Mouse (Mus musculus) neural tube, embryonic 12.5 days (tissue): Measurements from ENCODE around the gene Rarb. TPM values are rescaled to one million over a fixed set of nuclear protein-coding genes. Genes with fewer than 3 reads are reported as not detected.

Experiments
- ATAC-seq: fragments of 200-750 bp; cut with Nextera tagmentation; 2 replicates; pipeline ENCODE4 v1.8.0; 2017; ENCODE audit warnings: low read depth, mild to moderate bottlenecking, moderate TSS enrichment, moderate library complexity; ENCODE audit not compliant: low FRiP score
- H3K27ac ChIP-seq: fragments of 300-500 bp; sonication (generic); 2 replicates; pipeline ENCODE4 v1.5.1; 2016
- H3K27me3 ChIP-seq: fragments of 300-500 bp; sonication (generic); replicated peaks from 2 replicates; pipeline ENCODE4 v1.6.1; 2016; ENCODE audit warnings: mild to moderate bottlenecking
- H3K36me3 ChIP-seq: fragments of 300-500 bp; sonication (generic); 2 replicates; pipeline ENCODE4 v1.6.1; 2016; ENCODE audit warnings: mild to moderate bottlenecking
- H3K4me1 ChIP-seq: fragments of 300-500 bp; sonication (generic); 2 replicates; pipeline ENCODE4 v1.6.1; 2016
- H3K4me2 ChIP-seq: fragments of 300-500 bp; sonication (generic); replicated peaks from 2 replicates; pipeline ENCODE4 v1.6.1; 2016; ENCODE audit warnings: mild to moderate bottlenecking
- H3K4me3 ChIP-seq: fragments of 300-500 bp; sonication (generic); 2 replicates; pipeline ENCODE4 v1.5.1; 2016
- H3K9ac ChIP-seq: fragments of 300-500 bp; sonication (generic); 2 replicates; pipeline ENCODE4 v1.6.1; 2016; ENCODE audit warnings: mild to moderate bottlenecking
- H3K9me3 ChIP-seq: fragments of 300-500 bp; sonication (generic); 2 replicates; pipeline ENCODE4 v1.6.1; 2016; ENCODE audit warnings: mild to moderate bottlenecking
- WGBS: fragments of 180-500 bp; shearing (Covaris S2); methylation state at CpG from one replicate; pipeline ENCODE4 v1.1.7; 2016; 5-methylcytosine and 5-hydroxymethylcytosine counted together
- polyA plus RNA-seq: library from polyadenylated mRNA; unstranded; fragments of >200 nt; fragmentation: Nextera tagmentation; extraction: Ambion mirVana; gene quantifications from 2 replicates; pipeline ENCODE4 v1.2.1, GENCODE M21; 2016

Rarb gene
- 47.5 and 52.1 TPM in 2 replicates for polyA plus RNA-seq

DNA sequence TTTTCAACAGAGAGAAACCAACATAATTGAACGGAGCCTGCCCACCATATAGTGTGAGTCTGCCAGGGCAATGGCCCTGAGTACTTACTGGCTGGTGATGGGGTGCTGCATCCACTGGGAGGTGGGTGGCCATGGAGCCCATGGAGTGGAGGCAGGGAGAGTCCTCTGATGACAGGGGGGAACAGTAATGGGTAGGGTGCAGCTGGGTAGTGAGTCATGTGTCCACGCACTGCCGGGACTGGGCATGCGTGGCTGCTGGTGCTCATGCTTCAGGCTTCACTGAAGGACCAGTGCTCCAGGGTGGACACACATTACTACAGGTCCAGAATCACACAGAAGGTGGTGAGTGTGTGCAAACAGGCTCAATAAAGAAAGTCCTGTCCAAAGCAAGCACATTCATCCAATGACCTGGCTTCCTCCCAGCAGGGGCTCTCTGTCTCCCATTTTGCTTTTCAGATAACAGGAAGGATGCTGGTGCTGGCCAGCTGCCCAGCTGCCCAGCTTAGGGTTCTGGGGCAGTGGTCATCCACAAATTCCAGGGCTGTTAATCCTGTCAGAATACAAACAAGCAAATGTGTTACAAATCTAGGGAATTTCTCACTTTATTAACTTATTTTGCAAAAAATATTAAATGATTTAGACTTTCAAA, at the start of gene Rarb:
TSS of gene Rarb (minus strand) at position 555 of the 649 bp plus-strand sequence.
- Histone ChIP-seq H3K4me2 (no peak within 1 kb of the TSS), H3K9ac (no peak within 1 kb of the TSS), H3K9me3 (no peaks in the 10 kb centered on the region), H3K36me3 (no peaks in the 10 kb centered on the region), H3K4me1 (peaks cover 7% of the 10 kb centered on the region; the same call in 1 of the 2 replicates), H3K4me3 (no peak within 1 kb of the TSS), H3K27me3 (no peaks in the 10 kb centered on the region), H3K27ac (no peak within 1 kb of the TSS)
- ATAC-seq: no peak
- WGBS: 94% methylated on average over 4 of the region's 4 CpGs

DNA sequence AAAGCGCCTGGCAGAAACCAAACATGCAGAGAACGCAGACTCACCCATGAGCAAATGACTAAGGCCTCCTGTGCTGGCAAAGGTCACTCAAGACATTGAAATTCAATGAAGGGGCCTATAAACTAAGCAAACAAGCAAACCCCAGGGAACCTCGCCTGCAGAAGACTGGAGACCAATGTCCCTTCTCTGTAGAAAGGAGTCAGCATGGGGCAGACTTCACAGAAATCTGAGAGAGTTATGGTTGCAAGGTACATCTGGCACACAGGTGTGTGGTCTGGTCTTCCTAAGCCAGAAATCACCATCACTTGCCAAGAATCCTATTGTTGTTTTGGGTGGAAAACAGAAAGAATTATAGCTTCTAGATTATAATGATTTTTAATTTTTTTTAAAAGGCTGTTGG, 23.1 kb upstream of the Rarb start:
- Histone ChIP-seq H3K9me3 (no peaks in the 10 kb centered on the region), H3K36me3 (no peaks in the 10 kb centered on the region), H3K9ac (no peak overlapping the region)

DNA sequence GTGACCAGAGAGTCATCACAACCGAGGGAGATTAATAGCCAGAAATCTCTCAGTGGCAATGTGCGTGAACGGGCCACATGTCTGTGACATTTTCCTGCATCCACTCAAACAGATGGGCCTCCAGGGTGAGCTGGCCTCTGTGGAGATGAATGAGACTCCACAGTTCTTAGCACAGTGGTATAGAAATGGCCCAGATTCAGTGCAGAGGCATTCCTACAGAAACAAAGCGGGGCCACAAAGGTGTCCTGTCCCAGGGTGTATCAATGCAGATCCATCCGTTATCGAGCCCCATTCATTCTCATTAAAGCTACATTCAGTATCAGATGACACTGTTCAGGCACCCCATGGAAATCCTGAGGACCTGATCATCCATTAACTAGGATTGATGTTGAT, 22.6 kb upstream of the Rarb start:
- Histone ChIP-seq H3K9ac (no peak overlapping the region), H3K4me2 (peak overlapping the region; percentile 12; the same call in 1 of the 2 replicates), H3K36me3 (no peaks in the 10 kb centered on the region), H3K27me3 (no peaks in the 10 kb centered on the region), H3K4me1 (peaks cover 10% of the 10 kb centered on the region), H3K9me3 (no peaks in the 10 kb centered on the region), H3K27ac (0 out of 2 replicates have a peak overlapping the region, but pooled peaks have one; percentile 26), H3K4me3 (no peak overlapping the region)
- ATAC-seq: peak; percentile 79
- 12% methylated on average over 6 of the region's 6 CpGs for whole genome bisulfite sequencing

More for the DNA sequence above, 23.1 kb upstream of the Rarb start:
- Histone ChIP-seq H3K4me1 (peaks cover 10% of the 10 kb centered on the region), H3K27me3 (no peaks in the 10 kb centered on the region), H3K4me2 (peak overlapping the region; percentile 12; the same call in 1 of the 2 replicates), H3K27ac (no peak overlapping the region), H3K4me3 (no peak overlapping the region)
- 16% methylated on average over 3 of the region's 3 CpGs for WGBS
- no peak; the same call in none of the 2 replicates for ATAC-seq

DNA sequence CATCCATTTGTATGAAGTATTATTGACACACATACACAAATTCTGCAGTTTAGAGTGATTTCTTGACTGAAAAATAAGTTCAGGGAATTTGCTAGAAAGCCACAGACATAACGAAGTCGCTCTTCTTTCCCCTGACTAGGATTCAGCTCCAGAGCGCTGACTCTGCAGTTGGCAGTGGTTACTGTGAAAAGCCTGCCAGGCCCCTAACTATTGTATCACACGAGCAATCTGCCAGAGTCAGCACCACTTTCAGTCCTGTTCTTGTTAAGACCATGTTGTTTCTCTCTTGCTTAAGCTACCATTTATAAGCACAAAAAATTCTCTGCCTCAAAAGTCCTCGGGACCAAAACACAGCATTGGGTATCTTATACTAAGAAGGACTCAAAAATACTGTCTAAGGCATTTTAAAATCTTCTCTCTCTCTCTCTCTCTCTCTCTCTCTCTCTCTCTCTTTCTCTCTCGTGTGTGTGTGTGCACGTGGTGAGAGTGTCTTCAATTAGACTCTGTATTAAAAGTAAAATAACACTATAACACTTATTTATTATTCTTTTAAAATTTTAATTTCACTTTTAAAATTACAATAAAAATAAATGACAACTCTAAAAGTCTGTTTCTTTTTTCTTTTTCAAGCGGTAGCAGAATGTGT, 22.1 kb upstream of the Rarb start:
- H3K27me3 ChIP-seq: no peaks in the 10 kb centered on the region
- H3K9ac ChIP-seq: no peak overlapping the region
- H3K9me3 ChIP-seq: no peaks in the 10 kb centered on the region
- no peaks in the 10 kb centered on the region for H3K36me3 ChIP-seq
- ATAC-seq: peak; percentile 59
- peak overlapping the region; percentile 12; the same call in 1 of the 2 replicates for H3K4me2 ChIP-seq
- no peak overlapping the region for H3K4me3 ChIP-seq
- peaks cover 10% of the 10 kb centered on the region for H3K4me1 ChIP-seq
- 35% methylated on average over 8 of the region's 8 CpGs for WGBS
- no peak overlapping the region for H3K27ac ChIP-seq

DNA sequence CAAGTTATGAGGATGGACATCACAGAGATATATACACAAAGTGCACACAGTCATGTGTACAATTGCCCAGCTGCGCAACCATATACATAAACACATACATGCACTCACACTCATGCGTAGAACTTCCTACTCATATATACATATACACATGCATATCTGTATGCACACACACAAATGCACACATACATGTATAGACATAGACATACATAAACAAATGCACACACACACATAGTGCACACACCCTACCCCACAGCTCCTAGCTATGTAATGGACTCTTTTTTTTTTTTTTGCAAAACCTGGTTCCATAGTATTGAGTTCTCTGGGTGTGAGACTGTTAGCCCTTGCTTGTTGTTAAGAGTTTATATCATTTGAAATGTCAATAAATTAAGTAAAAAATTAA, 21.2 kb upstream of the Rarb start:
- Histone ChIP-seq H3K36me3 (no peaks in the 10 kb centered on the region), H3K9me3 (no peaks in the 10 kb centered on the region), H3K9ac (no peak overlapping the region), H3K4me1 (peaks cover 10% of the 10 kb centered on the region), H3K4me2 (no peak overlapping the region), H3K4me3 (no peak overlapping the region), H3K27me3 (no peaks in the 10 kb centered on the region), H3K27ac (no peak overlapping the region)
- WGBS: 95% methylated on average over 2 of the region's 2 CpGs
- no peak for ATAC-seq

DNA sequence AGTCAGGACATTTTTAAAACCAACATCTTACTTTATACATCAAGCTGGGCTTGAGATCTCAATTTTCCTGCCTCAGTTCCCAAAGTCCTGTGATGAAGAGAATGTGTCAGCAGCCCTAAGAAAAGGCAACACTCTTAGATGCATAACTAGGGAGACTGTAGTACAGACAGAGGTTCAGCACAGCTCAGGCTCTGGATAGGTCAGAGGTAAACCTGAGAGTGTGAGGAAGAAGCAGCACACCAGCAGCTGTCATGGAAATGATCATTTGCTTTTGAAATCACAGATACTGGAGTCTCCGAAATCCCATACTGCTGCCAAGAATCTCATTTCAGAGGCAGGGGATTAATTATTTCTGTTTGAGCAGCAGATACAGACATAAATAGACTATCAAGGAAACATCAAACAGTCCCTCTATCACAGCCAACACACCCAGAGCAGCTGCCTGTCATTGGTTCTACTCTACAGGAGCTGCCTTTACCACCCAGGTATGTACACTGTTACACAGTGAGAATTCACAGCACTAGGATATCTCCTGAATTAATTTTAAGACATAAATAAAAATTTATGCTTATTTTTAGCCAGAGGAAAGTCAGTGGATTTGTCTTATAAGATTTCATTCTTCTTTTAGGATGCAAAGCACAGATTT, 3.7 kb downstream of the Rarb start:
- Histone ChIP-seq H3K27ac (no peak overlapping the region), H3K4me2 (no peak overlapping the region), H3K36me3 (no peaks in the 10 kb centered on the region), H3K27me3 (no peaks in the 10 kb centered on the region), H3K9me3 (no peaks in the 10 kb centered on the region), H3K9ac (no peak overlapping the region), H3K4me3 (no peak overlapping the region), H3K4me1 (no peaks in the 10 kb centered on the region)
- no peak for ATAC-seq
- 89% methylated on average over 1 of the region's 1 CpGs for WGBS

DNA sequence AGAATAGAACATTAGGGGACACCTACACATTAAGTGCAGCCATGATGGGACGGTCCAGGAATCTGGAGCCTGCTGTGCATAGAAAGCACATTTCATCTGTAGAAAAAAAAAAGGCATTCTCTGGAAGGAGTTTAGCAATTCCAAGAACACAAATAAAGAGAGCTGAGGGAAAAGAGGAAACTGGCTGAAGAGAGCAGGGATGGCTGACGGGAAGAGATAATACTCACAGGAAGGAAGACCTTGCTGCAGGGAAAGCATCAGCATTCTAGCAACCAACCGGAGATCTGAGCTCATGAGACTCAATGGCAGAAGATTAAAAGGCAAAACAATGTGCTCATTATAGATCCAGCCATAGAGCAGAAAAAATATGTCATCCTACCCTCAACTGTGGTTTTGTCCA, 12.8 kb downstream of the Rarb start:
- 83% methylated on average over 3 of the region's 3 CpGs for WGBS
- Histone ChIP-seq H3K9me3 (no peaks in the 10 kb centered on the region), H3K4me2 (no peak overlapping the region), H3K36me3 (no peaks in the 10 kb centered on the region), H3K4me1 (no peaks in the 10 kb centered on the region), H3K27me3 (no peaks in the 10 kb centered on the region), H3K4me3 (no peak overlapping the region), H3K27ac (no peak overlapping the region), H3K9ac (no peak overlapping the region)
- ATAC-seq: no peak

DNA sequence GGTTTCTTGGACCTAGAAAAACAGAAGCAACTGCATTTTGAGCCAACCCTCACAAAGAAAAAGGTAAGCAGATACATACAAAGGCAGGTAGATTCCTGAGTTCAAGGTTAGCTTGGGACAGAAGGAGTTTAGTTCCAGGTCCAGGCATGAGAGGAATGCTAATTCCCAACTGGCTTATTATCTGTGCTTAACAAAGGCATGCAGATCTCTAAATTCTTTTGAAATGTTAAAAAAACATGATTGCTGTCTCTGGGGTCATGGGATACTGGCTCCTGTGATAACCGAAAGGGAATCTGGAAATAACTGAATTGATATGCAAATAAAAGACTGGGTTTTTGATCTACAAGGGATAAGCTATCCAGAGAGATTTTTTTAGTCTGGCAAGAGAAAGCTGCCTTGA, 28.8 kb downstream of the Rarb start:
- Histone ChIP-seq H3K9ac (no peak overlapping the region), H3K4me1 (no peaks in the 10 kb centered on the region), H3K4me3 (no peak overlapping the region), H3K9me3 (no peaks in the 10 kb centered on the region), H3K27me3 (no peaks in the 10 kb centered on the region), H3K4me2 (no peak overlapping the region), H3K27ac (no peak overlapping the region), H3K36me3 (no peaks in the 10 kb centered on the region)
- WGBS: 83% methylated on average over 1 of the region's 1 CpGs
- ATAC-seq: no peak

DNA sequence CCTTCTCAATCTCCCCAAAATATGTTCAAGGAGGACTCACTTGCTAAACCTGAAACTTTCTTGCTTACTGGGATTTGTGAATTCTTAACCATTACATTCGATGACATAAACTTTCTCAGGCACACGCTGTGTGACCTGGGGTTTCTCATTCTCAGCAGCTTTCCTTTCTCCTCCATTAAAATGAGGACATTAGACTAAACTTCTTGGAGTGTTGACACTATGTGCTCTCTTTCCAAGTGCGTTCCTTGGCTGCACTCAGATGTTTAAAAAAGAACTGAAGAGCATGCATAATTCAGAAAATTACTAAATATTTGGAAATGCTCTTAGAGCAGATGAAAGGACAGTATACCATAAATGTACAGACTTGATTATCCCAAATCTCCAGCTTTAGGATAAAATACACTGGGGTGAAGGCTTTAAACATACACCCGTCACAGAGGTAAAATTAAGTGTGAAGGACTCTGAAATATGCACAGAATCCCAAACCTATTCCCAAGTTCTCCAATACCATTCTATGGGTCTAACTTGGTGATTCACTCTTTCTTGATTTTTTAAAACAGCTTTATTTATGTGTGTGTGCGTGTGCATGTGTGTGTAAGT, 36.9 kb downstream of the Rarb start:
- no peak overlapping the region for H3K4me2 ChIP-seq
- H3K9ac ChIP-seq: no peak overlapping the region
- H3K4me1 ChIP-seq: no peaks in the 10 kb centered on the region
- no peak overlapping the region for H3K4me3 ChIP-seq
- H3K27me3 ChIP-seq: no peaks in the 10 kb centered on the region
- no peak overlapping the region for H3K27ac ChIP-seq
- no peak for ATAC-seq
- H3K9me3 ChIP-seq: no peaks in the 10 kb centered on the region
- H3K36me3 ChIP-seq: no peaks in the 10 kb centered on the region
- WGBS: 89% methylated on average over 5 of the region's 5 CpGs

DNA sequence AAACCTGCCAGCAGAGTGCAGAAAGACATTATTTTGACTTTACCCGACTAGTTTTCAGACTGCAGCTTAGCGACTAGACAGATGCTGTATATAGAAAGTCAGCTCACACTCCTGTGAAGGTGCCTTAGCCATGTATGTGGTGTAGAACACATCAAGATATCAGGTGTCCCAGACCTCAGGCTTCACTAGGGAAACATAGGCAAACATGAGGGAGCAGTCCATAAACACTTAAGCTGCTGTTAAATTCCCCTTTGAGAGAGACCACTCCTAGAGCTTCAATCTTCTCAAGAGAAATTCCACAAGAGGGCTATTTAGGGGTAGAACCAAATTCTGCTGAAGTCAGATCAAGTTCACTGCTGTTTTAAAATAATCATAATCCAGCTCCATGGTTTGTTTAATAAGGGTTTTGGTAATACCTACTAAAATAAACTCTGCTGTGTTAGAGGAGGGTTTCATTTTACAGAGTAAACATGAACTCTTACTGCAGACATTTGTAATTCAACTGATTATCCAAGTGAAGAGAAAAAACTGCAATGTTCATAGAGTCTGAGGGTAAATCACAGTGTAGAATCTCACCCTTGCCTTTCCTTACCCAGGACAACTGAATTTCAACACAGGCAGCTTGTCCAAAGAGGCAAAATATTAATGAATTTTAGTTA, 42.1 kb downstream of the Rarb start:
- H3K4me3 ChIP-seq: no peak overlapping the region
- H3K4me2 ChIP-seq: no peak overlapping the region
- no peak for ATAC-seq
- H3K27ac ChIP-seq: no peak overlapping the region
- H3K4me1 ChIP-seq: no peaks in the 10 kb centered on the region
- 80% methylated on average over 2 of the region's 2 CpGs for WGBS
- H3K27me3 ChIP-seq: no peaks in the 10 kb centered on the region
- no peaks in the 10 kb centered on the region for H3K9me3 ChIP-seq
- no peak overlapping the region for H3K9ac ChIP-seq
- no peaks in the 10 kb centered on the region for H3K36me3 ChIP-seq

DNA sequence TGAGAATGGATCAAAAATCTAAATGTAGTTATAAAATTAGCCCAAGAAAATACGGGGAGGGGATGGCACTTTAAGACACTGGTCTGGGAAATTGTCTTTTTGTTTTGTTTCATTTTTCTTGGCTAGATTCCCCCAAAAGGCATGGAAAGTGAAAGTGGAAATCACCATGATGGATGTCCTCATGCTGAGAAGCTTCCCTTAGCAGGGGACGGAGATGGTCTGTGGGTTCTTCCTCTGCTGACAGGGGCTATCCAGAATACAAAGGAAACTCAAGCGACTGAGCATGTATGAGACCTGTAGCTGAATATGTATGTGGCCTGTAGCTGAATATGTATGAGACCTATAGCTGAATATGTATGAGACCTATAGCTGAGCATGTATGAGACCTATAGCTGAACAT, 46.0 kb downstream of the Rarb start:
- ATAC-seq: no peak

DNA sequence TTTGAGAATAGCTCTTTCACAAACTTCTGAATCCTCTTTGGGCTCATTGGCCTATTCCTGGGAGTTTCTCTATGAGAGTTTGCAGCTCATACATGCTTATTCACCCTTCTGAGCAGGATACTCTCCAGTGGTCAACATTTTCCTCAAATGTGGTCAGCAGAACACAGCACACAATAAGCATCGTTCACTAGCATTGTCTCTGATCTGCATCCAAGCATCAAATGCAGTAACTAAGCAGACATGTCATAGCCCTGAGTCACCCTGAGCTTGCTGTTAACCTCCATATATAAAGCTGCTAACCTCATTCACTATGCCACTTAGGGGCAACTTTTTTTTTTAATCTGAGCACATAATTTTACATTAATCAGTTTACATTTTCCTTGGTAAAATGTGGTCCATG, 53.1 kb downstream of the Rarb start:
- no peak overlapping the region for H3K27ac ChIP-seq
- no peak for ATAC-seq
- no peak overlapping the region for H3K9ac ChIP-seq
- H3K9me3 ChIP-seq: no peaks in the 10 kb centered on the region
- H3K4me2 ChIP-seq: no peak overlapping the region
- H3K36me3 ChIP-seq: no peaks in the 10 kb centered on the region
- no peaks in the 10 kb centered on the region for H3K4me1 ChIP-seq
- 39% methylated on average over 1 of the region's 1 CpGs for WGBS
- no peaks in the 10 kb centered on the region for H3K27me3 ChIP-seq
- no peak overlapping the region for H3K4me3 ChIP-seq

More for the DNA sequence above, 46.0 kb downstream of the Rarb start:
- 62% methylated on average over 3 of the region's 3 CpGs for WGBS
- Histone ChIP-seq H3K27me3 (no peaks in the 10 kb centered on the region), H3K4me2 (no peak overlapping the region), H3K27ac (no peak overlapping the region), H3K4me1 (no peaks in the 10 kb centered on the region), H3K9me3 (no peaks in the 10 kb centered on the region), H3K36me3 (no peaks in the 10 kb centered on the region), H3K9ac (no peak overlapping the region), H3K4me3 (no peak overlapping the region)
